In the genomic region with DNA sequence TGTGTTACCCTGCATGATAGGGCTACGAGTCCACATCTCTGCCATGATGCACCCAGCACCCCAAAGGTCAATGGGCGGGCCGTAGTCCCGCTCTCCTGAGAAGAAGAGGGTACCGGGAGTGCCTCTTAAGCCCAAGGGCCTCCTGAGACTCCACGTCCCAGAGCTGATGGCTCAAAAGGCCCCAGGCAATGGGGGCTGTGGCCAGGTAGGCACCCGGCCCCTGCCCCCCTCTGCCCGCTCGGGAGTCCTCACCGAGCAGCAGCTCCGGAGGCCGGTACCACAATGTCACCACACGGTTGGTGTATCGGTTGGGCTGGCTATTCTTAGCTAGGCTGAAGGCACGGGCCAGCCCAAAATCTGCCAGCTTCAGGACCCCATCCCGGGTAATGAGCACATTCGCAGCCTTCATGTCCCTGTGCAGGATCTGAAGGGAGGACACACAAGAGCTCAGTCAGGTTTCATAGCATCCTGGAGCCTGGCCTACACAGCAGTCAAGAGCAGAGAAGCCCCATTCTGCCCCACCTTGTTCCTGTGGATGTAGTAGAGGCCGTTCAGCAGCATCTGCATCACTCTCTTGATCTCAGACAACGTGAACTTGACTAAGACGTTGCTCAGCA, we compare ENCODE assay signal across 17 mouse cellular contexts. TPM values are rescaled to one million over a fixed set of nuclear protein-coding genes. Genes with fewer than 3 reads are reported as not detected.
"Had no signal": no experiment of that assay in that cellular context is flagged by ENCODE, and none has a peak within 500 bp of the region (broad histone marks: within the 10 kb centered on the region; RNA-seq: fewer than 3 reads in every experiment).

No protein-coding gene starts in this region.

- H3K27me3 ChIP-seq: liver, embryonic 12.5 days; lung, embryonic 15.5 days; midbrain, embryonic 15.5 days; neural tube, embryonic 12.5 days; stomach, embryonic 15.5 days had no signal

- H3K4me3 ChIP-seq: limb, embryonic 10.5 days; liver, embryonic 12.5 days; lung, embryonic 15.5 days; midbrain, embryonic 15.5 days; neural tube, embryonic 12.5 days; stomach, embryonic 15.5 days had no signal

- H3K9me3 ChIP-seq: limb, embryonic 10.5 days; liver, embryonic 12.5 days; lung, embryonic 15.5 days; midbrain, embryonic 15.5 days; neural tube, embryonic 12.5 days; stomach, embryonic 15.5 days had no signal

- H3K4me2 ChIP-seq: liver, embryonic 12.5 days; lung, embryonic 15.5 days; midbrain, embryonic 11.5 days; midbrain, embryonic 15.5 days; neural tube, embryonic 12.5 days; stomach, embryonic 15.5 days had no signal

- H3K27ac ChIP-seq: limb, embryonic 10.5 days; liver, embryonic 12.5 days; lung, embryonic 15.5 days; midbrain, embryonic 15.5 days; neural tube, embryonic 12.5 days; stomach, embryonic 15.5 days had no signal

- ATAC-seq: liver, embryonic 12.5 days; liver, postnatal 0 days; midbrain, embryonic 15.5 days had no signal

- H3K9ac ChIP-seq: liver, embryonic 12.5 days; liver, postnatal 0 days; lung, embryonic 15.5 days; midbrain, embryonic 15.5 days; neural tube, embryonic 12.5 days; stomach, embryonic 15.5 days had no signal

- DNase-seq: kidney, adult 18-20 months; kidney, postnatal 10 days; lung, postnatal 14 days; thymus, postnatal 14 days had no signal

RNA-seq across cellular contexts. Expression of gene 6330409D20Rik, which starts 31.2 kb away (rescaled TPM):
- total RNA-seq: megakaryocyte progenitor cell, adult 5-6 weeks; monocyte, adult 5-6 weeks; neutrophil, adult 5-6 weeks had no signal
- polyA plus RNA-seq: kidney, embryonic 14.5 days; large intestine, adult 2 months; limb, embryonic 10.5 days; liver, embryonic 12.5 days; liver, postnatal 0 days had no signal
